Mouse (Mus musculus) induced T-regulatory cell, adult 2 months (primary cell): ENCODE data around the gene Gm21677.
"Not testable (repeated sequence)": the region's sequence is repeated elsewhere in the genome, so short reads cannot be mapped to it uniquely, and the experiment has no call there.

Experiments
- DNase-seq: peaks from one replicate; pipeline ENCODE4 v3.0.0-alpha.2; 2012; ENCODE audit warnings: low read depth

The Gm21677 gene

DNA sequence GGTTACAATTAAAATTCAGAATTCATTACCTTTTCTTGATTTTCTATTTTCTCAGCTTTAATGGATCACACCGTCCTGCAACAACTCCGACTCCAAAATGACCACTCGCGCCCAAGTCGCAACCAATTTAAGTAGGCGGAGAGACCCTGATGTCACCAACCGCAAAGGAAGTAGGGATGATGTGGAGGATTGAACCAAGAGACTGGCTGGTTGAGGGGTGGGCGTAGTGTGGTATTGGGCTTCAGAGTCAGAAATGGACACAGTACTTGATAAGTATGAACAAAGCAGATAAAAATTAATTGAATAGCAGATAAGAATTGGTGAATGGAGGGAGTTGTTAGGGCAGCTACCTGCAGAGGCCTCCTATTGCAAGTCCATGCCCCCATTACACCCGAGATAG, at the start of gene Gm21677:
Gene Gm21677, minus strand, starts transcription at position 101 of the 400 bp plus-strand sequence.
- DNase-seq, result not testable (repeated sequence)

DNA sequence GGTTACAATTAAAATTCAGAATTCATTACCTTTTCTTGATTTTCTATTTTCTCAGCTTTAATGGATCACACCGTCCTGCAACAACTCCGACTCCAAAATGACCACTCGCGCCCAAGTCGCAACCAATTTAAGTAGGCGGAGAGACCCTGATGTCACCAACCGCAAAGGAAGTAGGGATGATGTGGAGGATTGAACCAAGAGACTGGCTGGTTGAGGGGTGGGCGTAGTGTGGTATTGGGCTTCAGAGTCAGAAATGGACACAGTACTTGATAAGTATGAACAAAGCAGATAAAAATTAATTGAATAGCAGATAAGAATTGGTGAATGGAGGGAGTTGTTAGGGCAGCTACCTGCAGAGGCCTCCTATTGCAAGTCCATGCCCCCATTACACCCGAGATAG, 39.0 kb upstream of the Gm21677 start, which contains the start of gene Gm21693:
Gene Gm21693, minus strand, starts transcription at position 101 of the 400 bp plus-strand sequence.
- DNase-seq, result not testable (repeated sequence)

DNA sequence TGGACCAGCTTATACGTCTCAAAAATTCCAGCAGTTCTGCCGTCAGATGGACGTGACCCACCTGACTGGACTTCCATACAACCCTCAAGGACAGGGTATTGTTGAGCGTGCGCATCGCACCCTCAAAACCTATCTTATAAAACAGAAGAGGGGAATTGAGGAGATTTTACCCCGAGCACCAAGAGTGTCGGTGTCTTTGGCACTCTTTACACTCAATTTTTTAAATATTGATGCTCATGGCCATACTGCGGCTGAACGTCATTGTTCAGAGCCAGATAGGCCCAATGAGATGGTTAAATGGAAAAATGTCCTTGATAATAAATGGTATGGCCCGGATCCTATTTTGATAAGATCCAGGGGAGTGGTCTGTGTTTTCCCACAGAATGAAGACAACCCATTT, 34.4 kb upstream of the Gm21677 start:
- DNase-seq, result not testable (repeated sequence)
